Mouse (Mus musculus): ENCODE measurements around the gene Cep83.
A peak's percentile ranks its signal among the peaks of the same experiment; 100 is the strongest.
"Not testable (repeated sequence)": the region's sequence is repeated elsewhere in the genome, so short reads cannot be mapped to it uniquely, and the experiment has no call there.

The Cep83 gene

GRCm38 (mm10) chr10:94688420-94689175 lies at the start of gene Cep83:
Cep83 (plus strand) TSS chr10:94688654.
- DNase-seq, result peak; percentile 96

- no peak for DNase-seq
Measured at GRCm38 (mm10) chr10:94639281-94639680, 49.2 kb upstream of the Cep83 start.

GRCm38 (mm10) chr10:94640067-94640466 lies 48.4 kb upstream of the Cep83 start:
- DNase-seq, result no peak

- no peak for DNase-seq
Measured at GRCm38 (mm10) chr10:94664036-94664435, 24.4 kb upstream of the Cep83 start.

GRCm38 (mm10) chr10:94664455-94664854 lies 24.0 kb upstream of the Cep83 start:
- no peak for DNase-seq

GRCm38 (mm10) chr10:94668147-94668546 lies 20.3 kb upstream of the Cep83 start:
- no peak for DNase-seq

- DNase-seq, result no peak
Measured at GRCm38 (mm10) chr10:94687801-94688419, 544 bp upstream of the Cep83 start.

GRCm38 (mm10) chr10:94689176-94689510 lies 689 bp downstream of the Cep83 start:
- no peak for DNase-seq

- no peak for DNase-seq
Measured at GRCm38 (mm10) chr10:94690376-94690775, 1.9 kb downstream of the Cep83 start.

GRCm38 (mm10) chr10:94692163-94692562 lies 3.7 kb downstream of the Cep83 start:
- no peak for DNase-seq

GRCm38 (mm10) chr10:94705643-94706258 lies 17.3 kb downstream of the Cep83 start:
- DNase-seq, result no peak

- DNase-seq, result no peak
Measured at GRCm38 (mm10) chr10:94706695-94707094, 18.2 kb downstream of the Cep83 start.

GRCm38 (mm10) chr10:94709622-94710319 lies 21.3 kb downstream of the Cep83 start:
- DNase-seq, result peak; percentile 24 to 40

GRCm38 (mm10) chr10:94710320-94710695 lies 21.9 kb downstream of the Cep83 start:
- no peak for DNase-seq

GRCm38 (mm10) chr10:94720300-94720699 lies 31.8 kb downstream of the Cep83 start:
- no peak for DNase-seq

GRCm38 (mm10) chr10:94728053-94728452 lies 39.6 kb downstream of the Cep83 start:
- not testable (repeated sequence) for DNase-seq

- DNase-seq, result no peak
Measured at GRCm38 (mm10) chr10:94730445-94730844, 42.0 kb downstream of the Cep83 start.

GRCm38 (mm10) chr10:94734829-94735228 lies 46.4 kb downstream of the Cep83 start:
- no peak for DNase-seq

- DNase-seq, result no peak
Measured at GRCm38 (mm10) chr10:94740221-94740620, 51.8 kb downstream of the Cep83 start.

- no peak for DNase-seq
Measured at GRCm38 (mm10) chr10:94741459-94741858, 53.0 kb downstream of the Cep83 start.

- no peak for DNase-seq
Measured at GRCm38 (mm10) chr10:94747011-94747410, 58.6 kb downstream of the Cep83 start.

GRCm38 (mm10) chr10:94771496-94771895 lies 83.0 kb downstream of the Cep83 start:
- no peak for DNase-seq

- DNase-seq, result no peak
Measured at GRCm38 (mm10) chr10:94777576-94777975, 89.1 kb downstream of the Cep83 start.

- DNase-seq, result no peak
Measured at GRCm38 (mm10) chr10:94779319-94779718, 90.9 kb downstream of the Cep83 start.

Data from kidney, postnatal 4 days (tissue).